Mouse (Mus musculus): ENCODE results near the gene Scamp1. TPM values are rescaled to one million over a fixed set of nuclear protein-coding genes. Genes with fewer than 3 reads are reported as not detected.

The Scamp1 gene
- polyA plus RNA-seq, 1 experiment from 2014 or later, result 21.5 TPM

GRCm38 (mm10) chr13:94296371-94296770, 10.7 kb upstream of the Scamp1 start:
- H3K4me2 ChIP-seq (ENCODE audit: low read length), result no peak overlapping the region
- H3K9me3 ChIP-seq (ENCODE audit: control insufficient read depth, low read length), result no peaks in the 10 kb centered on the region
- H3K36me3 ChIP-seq (ENCODE audit: control insufficient read depth, insufficient read depth, low read length), result no peaks in the 10 kb centered on the region
- no peak for ATAC-seq (ENCODE audit: insufficient number of reproducible peaks, insufficient read depth, low FRiP score, low read depth)
- 67% methylated on average over 11 of the region's 11 CpGs for WGBS
- H3K4me1 ChIP-seq (ENCODE audit: control insufficient read depth in 2 of 2, insufficient read depth in 2 of 2, low read length in 2 of 2), result peaks cover 0 to 4% of the 10 kb centered on the region in 2 experiments; a peak in 2 of 4 replicates
- H3K27ac ChIP-seq (replicated peaks in 1 of 2; ENCODE audit: control insufficient read depth in 1 of 2, insufficient read depth in 1 of 2, low read depth in 2 of 2, low read length in 2 of 2), result no peak overlapping the region
- no peaks in the 10 kb centered on the region for H3K27me3 ChIP-seq (ENCODE audit: control insufficient read depth, insufficient read depth, low read length)
- no peak overlapping the region for H3K9ac ChIP-seq (ENCODE audit: low read length)
- no peak overlapping the region for H3K4me3 ChIP-seq (ENCODE audit: control insufficient read depth in 1 of 2, insufficient read depth in 1 of 2, low read depth in 1 of 2, low read length in 2 of 2)

GRCm38 (mm10) chr13:94295922-94296321, 10.3 kb upstream of the Scamp1 start:
- Histone ChIP-seq H3K9ac (ENCODE audit: low read length) (no peak overlapping the region), H3K4me2 (ENCODE audit: low read length) (no peak overlapping the region), H3K36me3 (ENCODE audit: control insufficient read depth, insufficient read depth, low read length) (no peaks in the 10 kb centered on the region), H3K27ac (replicated peaks in 1 of 2; ENCODE audit: control insufficient read depth in 1 of 2, insufficient read depth in 1 of 2, low read depth in 2 of 2, low read length in 2 of 2) (no peak overlapping the region), H3K4me1 (ENCODE audit: control insufficient read depth in 2 of 2, insufficient read depth in 2 of 2, low read length in 2 of 2) (peaks cover 0 to 4% of the 10 kb centered on the region in 2 experiments; a peak in 2 of 4 replicates), H3K4me3 (ENCODE audit: control insufficient read depth in 1 of 2, insufficient read depth in 1 of 2, low read depth in 1 of 2, low read length in 2 of 2) (no peak overlapping the region), H3K27me3 (ENCODE audit: control insufficient read depth, insufficient read depth, low read length) (no peaks in the 10 kb centered on the region), H3K9me3 (ENCODE audit: control insufficient read depth, low read length) (no peaks in the 10 kb centered on the region)
- WGBS, result 78% methylated on average over 8 of the region's 8 CpGs
- no peak for ATAC-seq (ENCODE audit: insufficient number of reproducible peaks, insufficient read depth, low FRiP score, low read depth)

DNA sequence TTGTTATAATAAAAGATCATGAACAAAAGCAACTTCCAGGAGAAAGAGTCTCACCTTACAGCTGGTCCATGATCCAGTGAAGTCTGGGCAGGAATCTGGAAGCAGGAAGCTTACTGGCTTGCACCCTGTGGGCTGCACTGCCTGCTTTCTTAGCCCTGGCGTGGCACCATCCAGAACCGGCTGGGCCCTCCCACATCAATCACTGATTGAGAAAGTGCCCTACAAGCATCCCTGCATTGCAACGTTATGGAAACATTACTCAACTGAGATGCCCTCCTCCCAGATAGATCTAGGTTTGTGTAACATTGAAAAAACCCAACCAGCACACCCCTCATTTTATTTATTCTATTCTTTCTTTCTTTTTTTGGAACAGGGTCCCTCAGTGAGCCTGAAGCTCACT, 9.2 kb upstream of the Scamp1 start:
- Histone ChIP-seq H3K27ac (replicated peaks in 1 of 2; ENCODE audit: control insufficient read depth in 1 of 2, insufficient read depth in 1 of 2, low read depth in 2 of 2, low read length in 2 of 2) (no peak overlapping the region), H3K4me2 (ENCODE audit: low read length) (no peak overlapping the region), H3K27me3 (ENCODE audit: control insufficient read depth, insufficient read depth, low read length) (no peaks in the 10 kb centered on the region), H3K36me3 (ENCODE audit: control insufficient read depth, insufficient read depth, low read length) (no peaks in the 10 kb centered on the region), H3K4me1 (ENCODE audit: control insufficient read depth in 2 of 2, insufficient read depth in 2 of 2, low read length in 2 of 2) (peaks cover 0 to 4% of the 10 kb centered on the region in 2 experiments; a peak in 2 of 4 replicates), H3K9me3 (ENCODE audit: control insufficient read depth, low read length) (no peaks in the 10 kb centered on the region), H3K9ac (ENCODE audit: low read length) (no peak overlapping the region), H3K4me3 (ENCODE audit: control insufficient read depth in 1 of 2, insufficient read depth in 1 of 2, low read depth in 1 of 2, low read length in 2 of 2) (no peak overlapping the region)
- WGBS, result 62% methylated on average over 3 of the region's 3 CpGs
- ATAC-seq (ENCODE audit: insufficient number of reproducible peaks, insufficient read depth, low FRiP score, low read depth), result no peak

DNA sequence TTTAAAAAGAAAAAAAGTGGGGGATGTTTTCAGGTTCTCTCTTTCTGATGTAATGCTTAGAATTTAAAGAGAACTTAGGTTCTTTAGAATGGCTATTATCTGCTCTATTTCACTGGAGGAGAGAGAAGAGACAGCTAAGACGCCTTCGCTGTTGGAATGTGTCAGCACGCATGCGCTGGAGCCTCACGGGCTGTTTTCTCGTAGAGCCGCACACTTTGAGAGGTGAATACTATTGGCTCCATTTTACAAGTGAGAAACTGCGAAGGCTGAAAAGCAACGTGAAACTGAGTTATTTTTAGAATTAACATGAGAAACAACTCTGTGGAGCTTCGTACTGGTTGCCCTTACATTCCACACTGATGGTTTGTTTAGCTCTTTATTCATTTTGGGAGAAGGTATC, 8.3 kb upstream of the Scamp1 start:
- H3K27ac ChIP-seq (replicated peaks in 1 of 2; ENCODE audit: control insufficient read depth in 1 of 2, insufficient read depth in 1 of 2, low read depth in 2 of 2, low read length in 2 of 2), result no peak overlapping the region
- 46% methylated on average over 10 of the region's 10 CpGs for WGBS
- H3K9ac ChIP-seq (ENCODE audit: low read length), result no peak overlapping the region
- H3K36me3 ChIP-seq (ENCODE audit: control insufficient read depth, insufficient read depth, low read length), result no peaks in the 10 kb centered on the region
- H3K4me1 ChIP-seq (ENCODE audit: control insufficient read depth in 2 of 2, insufficient read depth in 2 of 2, low read length in 2 of 2), result peaks cover 0 to 4% of the 10 kb centered on the region in 2 experiments; a peak in 2 of 4 replicates
- H3K4me2 ChIP-seq (ENCODE audit: low read length), result peak overlapping the region; percentile 27; the same call in 1 of the 2 replicates
- no peak for ATAC-seq (ENCODE audit: insufficient number of reproducible peaks, insufficient read depth, low FRiP score, low read depth)
- H3K27me3 ChIP-seq (ENCODE audit: control insufficient read depth, insufficient read depth, low read length), result no peaks in the 10 kb centered on the region
- no peaks in the 10 kb centered on the region for H3K9me3 ChIP-seq (ENCODE audit: control insufficient read depth, low read length)
- no peak overlapping the region for H3K4me3 ChIP-seq (ENCODE audit: control insufficient read depth in 1 of 2, insufficient read depth in 1 of 2, low read depth in 1 of 2, low read length in 2 of 2)

DNA sequence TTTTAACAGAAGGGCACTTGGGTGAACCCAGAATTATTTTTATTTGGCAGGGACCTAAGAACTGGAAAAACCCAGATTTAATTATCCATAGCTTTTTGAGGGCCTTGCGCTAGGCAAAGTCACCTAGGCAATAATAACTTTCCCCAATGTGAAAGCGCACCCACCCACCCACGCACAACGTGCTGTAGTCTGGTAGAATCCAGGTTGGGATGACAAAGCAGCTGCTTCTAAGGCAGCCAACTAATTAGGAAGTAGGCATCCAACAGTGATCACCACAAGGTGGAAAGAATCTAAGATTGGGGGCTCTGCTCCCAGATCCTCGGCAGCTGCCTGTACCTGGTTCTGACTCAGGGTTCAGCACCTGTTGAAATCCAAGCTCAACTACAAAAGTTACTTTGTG, 538 bp upstream of the Scamp1 start:
- Histone ChIP-seq H3K4me3 (ENCODE audit: control insufficient read depth in 1 of 2, insufficient read depth in 1 of 2, low read depth in 1 of 2, low read length in 2 of 2) (peak overlapping the region in 1 of 2 experiments; percentile 99; a peak in 2 of 4 replicates), H3K36me3 (ENCODE audit: control insufficient read depth, insufficient read depth, low read length) (no peaks in the 10 kb centered on the region), H3K9me3 (ENCODE audit: control insufficient read depth, low read length) (no peaks in the 10 kb centered on the region), H3K27me3 (ENCODE audit: control insufficient read depth, insufficient read depth, low read length) (no peaks in the 10 kb centered on the region), H3K4me1 (ENCODE audit: control insufficient read depth in 2 of 2, insufficient read depth in 2 of 2, low read length in 2 of 2) (peaks cover 0 to 6% of the 10 kb centered on the region in 2 experiments; a peak in 3 of 4 replicates), H3K27ac (replicated peaks in 1 of 2; ENCODE audit: control insufficient read depth in 1 of 2, insufficient read depth in 1 of 2, low read depth in 2 of 2, low read length in 2 of 2) (no peak overlapping the region), H3K9ac (ENCODE audit: low read length) (peak overlapping the region; percentile 95), H3K4me2 (ENCODE audit: low read length) (peak overlapping the region; percentile 89)
- ATAC-seq (ENCODE audit: insufficient number of reproducible peaks, insufficient read depth, low FRiP score, low read depth), result no peak
- 43% methylated on average over 5 of the region's 5 CpGs for WGBS

DNA sequence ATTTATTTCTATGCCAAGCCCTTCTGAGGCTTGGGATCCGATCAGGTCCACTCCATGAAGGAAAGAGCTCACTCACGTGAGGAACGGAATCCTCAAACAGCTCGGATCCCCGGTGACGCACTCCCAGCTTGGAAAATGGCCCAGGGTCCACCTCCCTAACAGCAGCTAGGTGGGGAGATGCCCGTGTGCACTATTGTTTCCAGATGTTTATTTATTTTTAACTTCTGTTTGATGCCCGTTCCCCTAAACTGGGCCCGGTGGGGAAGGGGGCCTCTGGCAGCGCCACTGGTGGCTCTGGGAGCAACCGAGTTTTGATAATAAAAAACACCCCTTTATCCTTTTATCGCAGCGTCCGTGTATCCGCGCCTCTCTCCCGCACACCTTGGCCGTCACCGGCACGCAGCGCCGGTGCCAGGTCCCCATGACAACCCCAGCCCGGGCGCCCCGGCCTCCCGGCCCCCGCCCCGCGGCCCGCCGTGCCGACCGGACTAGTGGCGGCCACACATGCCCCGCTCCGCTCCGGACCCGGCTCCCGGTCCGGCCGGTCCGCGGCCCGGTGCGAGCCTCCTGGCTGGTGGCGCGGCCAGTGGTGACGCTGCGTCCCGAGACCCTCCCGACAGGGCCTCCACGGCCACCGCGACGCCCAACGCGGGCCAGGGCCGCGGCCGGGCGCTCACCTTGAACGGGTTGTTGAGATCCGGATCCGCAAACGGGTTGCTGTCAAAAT, 951 bp downstream of the Scamp1 start:
- no peaks in the 10 kb centered on the region for H3K36me3 ChIP-seq (ENCODE audit: control insufficient read depth, insufficient read depth, low read length)
- peak overlapping the region; percentile 69 to 99 for H3K4me3 ChIP-seq (ENCODE audit: control insufficient read depth in 1 of 2, insufficient read depth in 1 of 2, low read depth in 1 of 2, low read length in 2 of 2)
- H3K4me2 ChIP-seq (ENCODE audit: low read length), result peak overlapping the region; percentile 89
- H3K27me3 ChIP-seq (ENCODE audit: control insufficient read depth, insufficient read depth, low read length), result no peaks in the 10 kb centered on the region
- H3K9ac ChIP-seq (ENCODE audit: low read length), result peak overlapping the region; percentile 95
- ATAC-seq (ENCODE audit: insufficient number of reproducible peaks, insufficient read depth, low FRiP score, low read depth), result peak; percentile 61
- H3K27ac ChIP-seq (replicated peaks in 1 of 2; ENCODE audit: control insufficient read depth in 1 of 2, insufficient read depth in 1 of 2, low read depth in 2 of 2, low read length in 2 of 2), result peak overlapping the region; percentile 3 to 78; a peak in 3 of 4 replicates
- under 1% methylated on average over 51 of the region's 65 CpGs for WGBS
- H3K4me1 ChIP-seq (ENCODE audit: control insufficient read depth in 2 of 2, insufficient read depth in 2 of 2, low read length in 2 of 2), result peaks cover 0 to 9% of the 10 kb centered on the region in 2 experiments; a peak in 3 of 4 replicates
- no peaks in the 10 kb centered on the region for H3K9me3 ChIP-seq (ENCODE audit: control insufficient read depth, low read length)

DNA sequence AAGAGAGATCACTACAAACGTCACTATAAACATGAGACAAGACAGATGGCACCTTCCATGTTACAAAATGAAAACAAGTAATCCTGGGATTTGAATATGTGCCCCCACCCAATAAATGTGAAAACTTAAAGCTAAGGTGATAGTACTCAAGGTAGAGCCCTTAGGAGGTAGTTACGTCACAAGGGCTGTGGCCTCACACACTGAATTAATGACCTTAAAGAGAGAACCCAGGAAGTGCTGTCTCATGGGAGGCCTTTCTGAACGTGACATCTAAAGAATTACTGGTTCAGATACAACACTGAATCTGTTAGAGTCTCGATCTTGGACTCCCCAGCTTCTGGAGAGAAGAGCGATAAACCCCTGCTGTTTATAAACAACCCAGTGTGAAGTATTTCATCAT, 6.2 kb downstream of the Scamp1 start:
- no peak overlapping the region for H3K27ac ChIP-seq (replicated peaks in 1 of 2; ENCODE audit: control insufficient read depth in 1 of 2, insufficient read depth in 1 of 2, low read depth in 2 of 2, low read length in 2 of 2)
- H3K36me3 ChIP-seq (ENCODE audit: control insufficient read depth, insufficient read depth, low read length), result no peaks in the 10 kb centered on the region
- H3K9me3 ChIP-seq (ENCODE audit: control insufficient read depth, low read length), result no peaks in the 10 kb centered on the region
- H3K27me3 ChIP-seq (ENCODE audit: control insufficient read depth, insufficient read depth, low read length), result no peaks in the 10 kb centered on the region
- peaks cover 0 to 8% of the 10 kb centered on the region in 2 experiments; a peak in 2 of 4 replicates for H3K4me1 ChIP-seq (ENCODE audit: control insufficient read depth in 2 of 2, insufficient read depth in 2 of 2, low read length in 2 of 2)
- H3K4me2 ChIP-seq (ENCODE audit: low read length), result no peak overlapping the region
- ATAC-seq (ENCODE audit: insufficient number of reproducible peaks, insufficient read depth, low FRiP score, low read depth), result no peak
- H3K9ac ChIP-seq (ENCODE audit: low read length), result no peak overlapping the region
- no peak overlapping the region for H3K4me3 ChIP-seq (ENCODE audit: control insufficient read depth in 1 of 2, insufficient read depth in 1 of 2, low read depth in 1 of 2, low read length in 2 of 2)
- 61% methylated on average over 5 of the region's 5 CpGs for WGBS

All from heart, embryonic 14.5 days (tissue).